11 mouse cellular contexts compared by ENCODE assay signal in genomic region chr1:153730671-153731070, GRCm38 (mm10). TPM values are rescaled to one million over a fixed set of nuclear protein-coding genes. Genes with fewer than 3 reads are reported as not detected.
DNase-seq lines count a peak whose midpoint lies in the region; ATAC-seq and TF ChIP-seq lines count a peak whose summit lies in the region.
"Had no signal": no experiment of that assay in that cellular context is flagged by ENCODE, and none has a peak within 500 bp of the region (broad histone marks: within the 10 kb centered on the region; RNA-seq: fewer than 3 reads in every experiment).

No protein-coding gene starts in this region.

- H3K27ac ChIP-seq in forebrain, postnatal 0 days (ENCODE audit: low read depth, low read length) = no peak overlapping the region
- no peak overlapping the region for H3K27ac ChIP-seq in forebrain, embryonic 12.5 days
- no peak overlapping the region for H3K27ac ChIP-seq in ES-Bruce4 (ENCODE audit: insufficient read depth, low read length)
- H3K27ac ChIP-seq: embryonic facial prominence, embryonic 15.5 days; liver, embryonic 13.5 days had no signal

- no peak for DNase-seq in forebrain, postnatal 0 days
- peak; percentile 65 for DNase-seq in gastrocnemius, postnatal 14 days
- peak; percentile 77 for DNase-seq in heart, postnatal 4 days
- no peak for DNase-seq in ovary, postnatal 10 days (ENCODE audit: low spot score)
- DNase-seq in spleen, postnatal 14 days (ENCODE audit: low spot score in 2 of 2) = no peak
- no peak for DNase-seq in embryo, embryonic 11 days
- DNase-seq: liver, embryonic 13.5 days had no signal

- TF ChIP-seq EP300 in ES-Bruce4 (IDR thresholded peaks at IDR 0.05; ENCODE audit: insufficient read depth, low read depth, low read length) = 0 out of 2 replicates have a peak, but pooled peaks have one; percentile 3

- H3K4me3 ChIP-seq in forebrain, postnatal 0 days (ENCODE audit: low read depth, low read length) = no peak overlapping the region
- H3K4me3 ChIP-seq in forebrain, embryonic 12.5 days (replicated peaks) = no peak overlapping the region
- H3K4me3 ChIP-seq in ES-Bruce4 (ENCODE audit: low read depth, low read length) = no peak overlapping the region
- H3K4me3 ChIP-seq: embryonic facial prominence, embryonic 15.5 days; liver, embryonic 13.5 days had no signal

- ATAC-seq in forebrain, postnatal 0 days = 0 out of 2 replicates have a peak, but pooled peaks have one; percentile 26
- ATAC-seq in forebrain, embryonic 12.5 days (ENCODE audit: low FRiP score) = no peak

- H3K27me3 ChIP-seq in forebrain, postnatal 0 days (ENCODE audit: insufficient read depth, low read length) = no peaks in the 10 kb centered on the region
- H3K27me3 ChIP-seq in forebrain, embryonic 12.5 days = no peaks in the 10 kb centered on the region
- H3K27me3 ChIP-seq in ES-Bruce4 (ENCODE audit: control insufficient read depth, insufficient read depth, low read length, poor library complexity, severe bottlenecking) = no peaks in the 10 kb centered on the region
- H3K27me3 ChIP-seq: CH12.LX; liver, embryonic 13.5 days had no signal

- no peak for TF ChIP-seq POLR2A in ES-Bruce4 (IDR thresholded peaks at IDR 0.05; ENCODE audit: insufficient read depth, low read length)

- no peaks in the 10 kb centered on the region for H3K4me1 ChIP-seq in forebrain, postnatal 0 days (ENCODE audit: insufficient read depth)
- H3K4me1 ChIP-seq in forebrain, embryonic 12.5 days = peaks cover 32% of the 10 kb centered on the region
- H3K4me1 ChIP-seq in ES-Bruce4 (ENCODE audit: control insufficient read depth, insufficient read depth, low read length) = peaks cover 6% of the 10 kb centered on the region
- H3K4me1 ChIP-seq: liver, embryonic 13.5 days had no signal

- TF ChIP-seq CTCF in forebrain, postnatal 0 days (IDR thresholded peaks at IDR 0.05; ENCODE audit: low read depth) = no peak
- no peak for TF ChIP-seq CTCF in ES-Bruce4 (IDR thresholded peaks at IDR 0.05; ENCODE audit: low read depth, low read length)

- no peaks in the 10 kb centered on the region for H3K9me3 ChIP-seq in forebrain, postnatal 0 days (ENCODE audit: low read length)
- H3K9me3 ChIP-seq in forebrain, embryonic 12.5 days = no peaks in the 10 kb centered on the region
- no peaks in the 10 kb centered on the region for H3K9me3 ChIP-seq in ES-Bruce4 (replicated peaks; ENCODE audit: control insufficient read depth, insufficient read depth, low read length, poor library complexity, severe bottlenecking)
- H3K9me3 ChIP-seq: embryonic facial prominence, embryonic 15.5 days; liver, embryonic 13.5 days had no signal

- H3K36me3 ChIP-seq in forebrain, postnatal 0 days (ENCODE audit: insufficient read depth) = no peaks in the 10 kb centered on the region
- no peaks in the 10 kb centered on the region for H3K36me3 ChIP-seq in forebrain, embryonic 12.5 days (replicated peaks)
- H3K36me3 ChIP-seq in ES-Bruce4 (ENCODE audit: control insufficient read depth, insufficient read depth, low read length, poor library complexity, severe bottlenecking) = no peaks in the 10 kb centered on the region
- H3K36me3 ChIP-seq: embryonic facial prominence, embryonic 15.5 days; liver, embryonic 13.5 days had no signal

- 46% methylated on average over 3 of the region's 3 CpGs for WGBS in forebrain, postnatal 0 days
- WGBS in forebrain, embryonic 12.5 days = 63% methylated on average over 3 of the region's 3 CpGs

- H3K4me2 ChIP-seq in forebrain, postnatal 0 days (ENCODE audit: low read depth) = no peak overlapping the region
- H3K4me2 ChIP-seq in forebrain, embryonic 12.5 days = no peak overlapping the region
- H3K4me2 ChIP-seq: embryonic facial prominence, embryonic 15.5 days; liver, embryonic 13.5 days had no signal

- no peak overlapping the region for H3K9ac ChIP-seq in forebrain, postnatal 0 days
- no peak overlapping the region for H3K9ac ChIP-seq in forebrain, embryonic 12.5 days
- no peak overlapping the region for H3K9ac ChIP-seq in ES-Bruce4 (ENCODE audit: low read depth, poor library complexity, severe bottlenecking)
- H3K9ac ChIP-seq: embryonic facial prominence, embryonic 15.5 days; liver, embryonic 13.5 days had no signal

- intact Hi-C loops in gastrocnemius, postnatal 14 days (cut with DNase I; ENCODE audit: low total_unique reads) = loop anchor here (10.0 kb wide), 1 partner anchor 56 kb away; no protein-coding TSS in a partner anchor

RNA-seq across cellular contexts. Expression of gene Rgs16, which starts 9.5 kb away (rescaled TPM):
- 7.9 and 9.6 TPM in 2 replicates for total RNA-seq in forebrain, postnatal 0 days (2014; rRNA removed)
- polyA plus RNA-seq in forebrain, postnatal 0 days (2015; fragmentation: Nextera tagmentation; extraction: Ambion mirVana) = 15.5 and 16.7 TPM in 2 replicates
- 46.6 and 49.3 TPM in 2 replicates for polyA plus RNA-seq in forebrain, embryonic 12.5 days (2016; fragmentation: Nextera tagmentation; extraction: Ambion mirVana)
- 5.7 and 5.8 TPM in 2 replicates for polyA plus RNA-seq in ES-Bruce4 (2011; ENCODE audit: insufficient read depth, insufficient read length, low read depth, missing spikeins)
- 1 to 10 TPM; 3.1 to 4.1 TPM for total RNA-seq in gastrocnemius, postnatal 14 days (2021)
- 1 to 10 TPM; 3.1 to 4.6 TPM for total RNA-seq in heart, postnatal 4 days (2021)

RNA-seq across cellular contexts. Expression of gene Rnasel, which starts 18.6 kb away (rescaled TPM):
- total RNA-seq in forebrain, postnatal 0 days (2014; rRNA removed) = 39.5 and 43.9 TPM in 2 replicates
- polyA plus RNA-seq in forebrain, postnatal 0 days (2015; fragmentation: Nextera tagmentation; extraction: Ambion mirVana) = 10.7 and 19.5 TPM in 2 replicates
- polyA plus RNA-seq in forebrain, embryonic 12.5 days (2016; fragmentation: Nextera tagmentation; extraction: Ambion mirVana) = 29.1 and 31.6 TPM in 2 replicates
- 0.90 and 1.1 TPM in 2 replicates for polyA plus RNA-seq in ES-Bruce4 (2011; ENCODE audit: insufficient read depth, insufficient read length, low read depth, missing spikeins)
- 1 to 10 TPM; 4.1 TPM for total RNA-seq in gastrocnemius, postnatal 14 days (2021)
- total RNA-seq in heart, postnatal 4 days (2021) = 10 to 100 TPM; 20.5 to 21.1 TPM

Comparison
In these comparisons a context has a peak if more than half of its experiments do, and no peak if none do; other contexts are left out.
1. DNase-seq: peak in gastrocnemius, postnatal 14 days (single experiment) and heart, postnatal 4 days (single experiment); none in forebrain, postnatal 0 days (single experiment), ovary, postnatal 10 days (single experiment), spleen, postnatal 14 days (0 of 2) and embryo, embryonic 11 days (single experiment).